Mouse (Mus musculus): ENCODE measurements at regions not wholly inside any gene's neighbourhood (a gene's known extent, or its start where the extent isn't known, plus 50 kb on each side); places are given as distances from the start of the nearest gene placed in this dataset.

DNA sequence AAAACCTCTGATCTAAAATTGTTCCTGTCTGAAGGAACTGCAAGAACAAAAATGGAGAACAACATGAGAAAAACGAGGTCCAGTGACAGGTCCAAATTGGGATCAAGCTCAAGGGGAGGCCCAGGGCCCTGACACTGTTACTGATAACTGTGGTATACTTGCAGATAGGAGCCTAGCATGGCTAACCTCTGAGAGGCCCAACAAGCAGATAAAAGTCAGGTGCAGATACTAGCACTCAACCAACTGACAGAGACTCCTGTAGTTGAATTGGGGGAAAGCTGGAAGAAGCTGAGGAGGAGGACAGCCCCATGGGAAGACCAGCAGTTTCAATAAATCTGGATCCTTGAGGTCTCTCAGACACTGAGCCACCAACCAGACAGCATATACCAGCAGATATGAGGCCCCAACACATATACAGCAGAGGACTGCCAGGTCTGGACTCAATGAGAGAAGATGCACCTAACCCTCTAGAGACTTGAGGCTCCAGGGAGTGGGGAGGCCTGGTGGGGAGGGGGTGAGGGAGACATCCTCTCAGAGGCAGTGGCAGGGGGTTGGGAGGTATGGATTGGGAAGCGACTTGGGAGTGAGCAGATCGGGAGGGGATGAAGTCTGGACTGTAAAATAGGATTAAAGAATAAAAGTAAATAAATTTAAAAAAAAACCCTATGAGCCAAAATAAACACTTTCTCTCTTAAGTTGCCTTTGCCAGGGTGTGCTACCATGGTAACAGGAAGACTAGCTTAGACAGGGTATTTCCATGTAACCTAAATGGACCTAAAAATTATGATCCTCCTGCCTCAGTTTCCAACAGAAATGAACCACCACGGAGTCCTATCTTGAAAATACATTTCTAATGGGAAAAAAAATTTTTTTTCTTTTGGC, 91.8 kb downstream of the Fam204a start:
- TF ChIP-seq CTCF (IDR thresholded peaks at IDR 0.05; ENCODE audit: extremely low read depth, insufficient read depth, insufficient read length, insufficient replicate concordance) (no peak), POLR2A (IDR thresholded peaks at IDR 0.05; ENCODE audit: low read depth, low read length) (no peak)

Measured in spleen, adult 2 months (tissue).